Comparison of ENCODE assay signal across 15 mouse cellular contexts in the genomic region with DNA sequence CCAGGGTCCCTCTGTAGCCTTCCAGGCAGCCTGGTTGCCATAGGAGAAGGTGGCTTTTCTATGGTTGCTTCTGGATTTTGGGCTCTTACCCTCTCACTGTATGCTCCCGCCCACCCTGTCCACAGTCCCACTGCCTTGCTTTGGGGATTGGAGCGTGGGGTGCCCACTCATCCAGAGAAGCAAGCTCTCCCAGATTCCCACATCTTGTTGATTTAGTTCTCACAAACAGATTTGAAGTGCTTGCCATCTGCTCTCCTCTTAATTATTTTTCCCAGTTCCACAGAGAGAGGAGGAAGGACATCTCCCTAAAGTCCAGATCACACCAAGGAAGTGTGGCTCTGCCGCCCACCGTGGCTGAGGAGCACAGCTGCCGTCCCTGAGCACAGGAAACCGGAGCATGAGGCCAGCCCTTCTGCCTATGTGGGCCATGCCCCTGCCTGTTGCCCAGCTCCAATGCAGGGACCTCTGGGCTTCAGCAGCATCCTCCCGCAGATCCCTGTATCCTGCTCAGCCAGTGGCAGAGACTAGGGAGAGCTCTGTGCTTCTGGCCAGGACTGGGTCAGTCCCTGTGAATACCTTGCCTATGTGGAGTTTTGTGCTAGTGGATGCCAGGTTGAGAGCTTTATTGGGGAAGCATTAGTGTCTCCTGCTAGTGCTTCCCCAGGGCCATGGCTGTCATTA.
DNase-seq lines count a peak whose midpoint lies in the region; ATAC-seq and TF ChIP-seq lines count a peak whose summit lies in the region.
"Had no signal": no experiment of that assay in that cellular context is flagged by ENCODE, and none has a peak within 500 bp of the region (broad histone marks: within the 10 kb centered on the region; RNA-seq: fewer than 3 reads in every experiment).

No protein-coding gene starts in this region.

- TF ChIP-seq CTCF in layer of hippocampus, adult 2 months (conservative IDR thresholded peaks at IDR 0.05) = no peak
- TF ChIP-seq CTCF in lung, adult 2 months (IDR thresholded peaks at IDR 0.05; ENCODE audit: insufficient read depth, low read length) = no peak

- peaks cover 19% of the 10 kb centered on the region for H3K4me1 ChIP-seq in forebrain, embryonic 10.5 days
- 0 out of 2 replicates have a peak, but pooled peaks cover 2% of the 10 kb centered on the region for H3K4me1 ChIP-seq in forebrain, embryonic 11.5 days (replicated peaks; ENCODE audit: control insufficient read depth, insufficient read depth, low read length)
- no peaks in the 10 kb centered on the region for H3K4me1 ChIP-seq in lung, adult 2 months (ENCODE audit: control insufficient read depth, insufficient read depth, low read length)

- H3K36me3 ChIP-seq in forebrain, embryonic 10.5 days (replicated peaks) = 0 out of 2 replicates have a peak, but pooled peaks cover 3% of the 10 kb centered on the region
- H3K36me3 ChIP-seq in forebrain, embryonic 11.5 days (ENCODE audit: control insufficient read depth, insufficient read depth, low read length) = no peaks in the 10 kb centered on the region
- H3K36me3 ChIP-seq: neural tube, embryonic 12.5 days had no signal

- TF ChIP-seq POLR2A in lung, adult 2 months (IDR thresholded peaks at IDR 0.05; ENCODE audit: borderline replicate concordance, extremely low read depth, low read depth, low read length) = no peak

- H3K27me3 ChIP-seq in forebrain, embryonic 10.5 days (ENCODE audit: poor library complexity, severe bottlenecking) = no peaks in the 10 kb centered on the region
- H3K27me3 ChIP-seq in forebrain, embryonic 11.5 days (ENCODE audit: control insufficient read depth, insufficient read depth, low read length) = no peaks in the 10 kb centered on the region
- H3K27me3 ChIP-seq: neural tube, embryonic 12.5 days had no signal

- no peak for ATAC-seq in forebrain, embryonic 11.5 days (replicated peaks; ENCODE audit: low FRiP score)

- no peak overlapping the region for H3K4me3 ChIP-seq in forebrain, embryonic 10.5 days
- H3K4me3 ChIP-seq in forebrain, embryonic 11.5 days (ENCODE audit: low read depth, low read length) = no peak overlapping the region
- no peak overlapping the region for H3K4me3 ChIP-seq in layer of hippocampus, adult 2 months
- H3K4me3 ChIP-seq in lung, adult 2 months (replicated peaks; ENCODE audit: extremely low read depth, low read depth, low read length) = no peak overlapping the region
- H3K4me3 ChIP-seq: heart, adult 2 months; midbrain, embryonic 10.5 days; neural tube, embryonic 12.5 days had no signal

- WGBS in forebrain, embryonic 10.5 days = 86% methylated on average over 7 of the region's 7 CpGs
- WGBS in forebrain, embryonic 11.5 days = 80% methylated on average over 7 of the region's 7 CpGs
- 66% methylated on average over 7 of the region's 7 CpGs for WGBS in lung, adult 2 months

- H3K9ac ChIP-seq in forebrain, embryonic 11.5 days (ENCODE audit: low read length) = no peak overlapping the region
- H3K9ac ChIP-seq: liver, embryonic 14.5 days; neural tube, embryonic 12.5 days had no signal

- no peaks in the 10 kb centered on the region for H3K9me3 ChIP-seq in forebrain, embryonic 10.5 days
- no peaks in the 10 kb centered on the region for H3K9me3 ChIP-seq in forebrain, embryonic 11.5 days (ENCODE audit: control insufficient read depth, low read length)
- H3K9me3 ChIP-seq: midbrain, embryonic 10.5 days; neural tube, embryonic 12.5 days had no signal

- no peak overlapping the region for H3K4me2 ChIP-seq in forebrain, embryonic 11.5 days (ENCODE audit: low read depth, low read length, severe bottlenecking)
- H3K4me2 ChIP-seq: neural tube, embryonic 12.5 days had no signal

- DNase-seq in forebrain, embryonic 10.5 days (ENCODE audit: extremely low spot score, low spot score) = no peak
- DNase-seq in forebrain, embryonic 11.5 days (ENCODE audit: low spot score) = no peak
- DNase-seq in layer of hippocampus, adult 2 months (ENCODE audit: low spot score in 2 of 2) = peak in 1 of 2 experiments; percentile 71
- DNase-seq in layer of hippocampus, postnatal 10 days (ENCODE audit: low spot score in 2 of 2) = no peak
- peak; percentile 74 to 75 for DNase-seq in right cerebral cortex, adult 2 months (ENCODE audit: low spot score in 2 of 2)
- no peak for DNase-seq in right cerebral cortex, postnatal 14 days
- DNase-seq in c-Kit-positive CD71-positive TER-119-positive erythroid progenitor cells, embryonic 14.5 days (ENCODE audit: low spot score) = no peak
- DNase-seq in lung, adult 2 months = no peak
- DNase-seq: adrenal gland, adult 2 months; heart, adult 2 months; thymus, adult 2 months had no signal

- peak overlapping the region; percentile 40; the same call in 1 of the 2 replicates for H3K27ac ChIP-seq in forebrain, embryonic 10.5 days
- no peak overlapping the region for H3K27ac ChIP-seq in forebrain, embryonic 11.5 days (ENCODE audit: low read depth, low read length)
- H3K27ac ChIP-seq in layer of hippocampus, adult 2 months = peak overlapping the region; percentile 91
- H3K27ac ChIP-seq: heart, adult 2 months; kidney, postnatal 0 days; liver, embryonic 14.5 days; midbrain, embryonic 10.5 days; neural tube, embryonic 12.5 days had no signal

Comparison
In these comparisons a context has a peak if more than half of its experiments do, and no peak if none do; other contexts are left out.
1. DNase-seq: peak in right cerebral cortex, adult 2 months (2 of 2); none in forebrain, embryonic 10.5 days (single experiment), forebrain, embryonic 11.5 days (single experiment), layer of hippocampus, postnatal 10 days (0 of 2), right cerebral cortex, postnatal 14 days (single experiment), c-Kit-positive CD71-positive TER-119-positive erythroid progenitor cells, embryonic 14.5 days (single experiment) and lung, adult 2 months (single experiment).